Mouse (Mus musculus) forebrain, embryonic 14.5 days (tissue): ENCODE results near the gene Odc1. TPM values are rescaled to one million over a fixed set of nuclear protein-coding genes. Genes with fewer than 3 reads are reported as not detected.

Experiments used
- ATAC-seq: fragments of 200-750 bp; cut with Nextera tagmentation; 2 replicates; pipeline ENCODE4 v1.8.0; 2017; ENCODE audit warnings: mild to moderate bottlenecking, moderate library complexity
- DNase-seq: peaks from one replicate; pipeline ENCODE4 v3.0.0-alpha.2; 2015; ENCODE audit warnings: low spot score
- H3K27ac ChIP-seq: fragments of 300-500 bp; sonication (generic); 2 replicates; pipeline ENCODE4 v1.5.1; 2014; ENCODE audit warnings: low read depth, mild to moderate bottlenecking, control low read depth, low read length, moderate library complexity
- H3K27me3 ChIP-seq: fragments of 300-500 bp; sonication (generic); replicated peaks from 2 replicates; pipeline ENCODE4 v1.6.1; 2014; ENCODE audit warnings: low read length, control low read depth, mixed read lengths; ENCODE audit not compliant: control insufficient read depth, insufficient read depth
- H3K36me3 ChIP-seq: fragments of 300-500 bp; sonication (generic); 2 replicates; pipeline ENCODE4 v1.6.1; 2014; ENCODE audit warnings: low read length, control low read depth; ENCODE audit not compliant: control insufficient read depth, insufficient read depth
- H3K4me1 ChIP-seq: fragments of 300-500 bp; sonication (generic); 2 replicates; pipeline ENCODE4 v1.6.1; 2014; ENCODE audit warnings: antibody characterized with exemption, low read length, control low read depth; ENCODE audit not compliant: control insufficient read depth, insufficient read depth
- H3K4me2 ChIP-seq: fragments of 300-500 bp; sonication (generic); 2 replicates; pipeline ENCODE4 v1.6.1; 2014; ENCODE audit warnings: mild to moderate bottlenecking, control low read depth, low read length
- H3K4me3 ChIP-seq: fragments of 300-500 bp; sonication (generic); 2 replicates; pipeline ENCODE4 v1.5.1; 2014; ENCODE audit warnings: low read depth, low read length, control low read depth
- H3K9ac ChIP-seq: fragments of 300-500 bp; sonication (generic); 2 replicates; pipeline ENCODE4 v1.6.1; 2014; ENCODE audit warnings: mild to moderate bottlenecking, low read length, control low read depth, moderate library complexity
- H3K9me3 ChIP-seq: fragments of 300-500 bp; sonication (generic); replicated peaks from 2 replicates; pipeline ENCODE4 v1.6.1; 2016; ENCODE audit warnings: low read length, control low read depth, mixed read lengths; ENCODE audit not compliant: control insufficient read depth
- WGBS: fragments of 180-500 bp; shearing (Covaris S2); extraction: QIAGEN DNeasy Blood & Tissue Kit; methylation state at CpG from one replicate; pipeline ENCODE4 v1.1.7; 2014; 5-methylcytosine and 5-hydroxymethylcytosine counted together
- polyA plus RNA-seq: library from polyadenylated mRNA; unstranded; fragments of >200 nt; fragmentation: Nextera tagmentation; extraction: Ambion mirVana; gene quantifications from 2 replicates; pipeline ENCODE4 v1.2.1, GENCODE M21; 2014

Gene Odc1
- polyA plus RNA-seq, 1 experiment from 2014 or later, result 288 TPM

DNA sequence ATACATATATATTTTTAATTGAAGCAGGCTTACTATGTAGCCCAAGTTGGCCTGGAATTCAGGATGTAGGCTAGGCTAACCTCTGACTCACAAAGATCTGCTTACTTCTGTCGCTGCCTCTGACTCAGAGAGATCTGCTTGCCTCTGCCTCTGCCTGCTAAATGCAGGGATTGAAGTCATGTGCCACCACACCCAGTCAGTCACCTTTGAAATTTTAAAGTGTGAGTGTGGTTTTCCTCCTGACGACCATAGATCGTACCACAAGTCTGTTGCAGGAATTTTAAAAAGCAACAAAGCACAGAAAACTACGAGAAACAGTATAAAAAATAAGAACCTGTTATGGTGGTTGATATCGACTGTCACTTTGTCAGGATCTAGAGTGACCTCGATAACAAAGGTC lies 33.6 kb upstream of the Odc1 start:
- DNase-seq, result no peak
- Histone ChIP-seq H3K9me3 (no peaks in the 10 kb centered on the region), H3K9ac (no peak overlapping the region), H3K4me1 (no peaks in the 10 kb centered on the region), H3K4me3 (no peak overlapping the region), H3K27me3 (no peaks in the 10 kb centered on the region), H3K36me3 (no peaks in the 10 kb centered on the region), H3K4me2 (no peak overlapping the region), H3K27ac (no peak overlapping the region)
- 91% methylated on average over 6 of the region's 6 CpGs for WGBS
- ATAC-seq, result no peak

GRCm38 (mm10) chr12:17529180-17529579 lies 15.4 kb upstream of the Odc1 start:
- ATAC-seq (no peak), DNase-seq (no peak)
- Histone ChIP-seq H3K9ac (no peak overlapping the region), H3K9me3 (no peaks in the 10 kb centered on the region), H3K4me1 (no peaks in the 10 kb centered on the region), H3K27me3 (no peaks in the 10 kb centered on the region), H3K4me3 (no peak overlapping the region), H3K4me2 (no peak overlapping the region), H3K27ac (no peak overlapping the region), H3K36me3 (no peaks in the 10 kb centered on the region)
- 88% methylated on average over 3 of the region's 3 CpGs for WGBS

DNA sequence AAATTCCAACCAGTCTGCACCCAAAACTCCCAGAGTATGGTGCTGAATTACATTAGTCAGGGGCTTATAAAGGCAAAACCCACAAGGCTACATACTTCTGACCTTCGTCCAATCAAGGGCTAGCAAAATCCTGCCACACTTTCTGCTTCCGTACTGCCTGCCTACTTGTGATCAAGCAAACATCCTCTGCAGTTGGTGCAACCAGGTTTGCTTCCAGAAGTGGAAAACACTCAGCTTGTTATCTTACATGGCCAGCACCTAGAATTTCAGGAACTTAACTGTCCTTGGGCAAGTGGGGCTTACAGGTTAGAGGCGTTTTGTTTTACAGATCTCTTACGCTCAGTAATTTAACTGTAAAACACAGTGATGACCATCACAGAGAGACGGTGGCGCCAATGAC lies 14.9 kb upstream of the Odc1 start:
- Histone ChIP-seq H3K27me3 (no peaks in the 10 kb centered on the region), H3K9ac (no peak overlapping the region), H3K4me2 (no peak overlapping the region), H3K4me1 (no peaks in the 10 kb centered on the region), H3K27ac (no peak overlapping the region), H3K9me3 (no peaks in the 10 kb centered on the region), H3K4me3 (no peak overlapping the region), H3K36me3 (no peaks in the 10 kb centered on the region)
- 84% methylated on average over 6 of the region's 6 CpGs for WGBS
- ATAC-seq (no peak), DNase-seq (no peak)

DNA sequence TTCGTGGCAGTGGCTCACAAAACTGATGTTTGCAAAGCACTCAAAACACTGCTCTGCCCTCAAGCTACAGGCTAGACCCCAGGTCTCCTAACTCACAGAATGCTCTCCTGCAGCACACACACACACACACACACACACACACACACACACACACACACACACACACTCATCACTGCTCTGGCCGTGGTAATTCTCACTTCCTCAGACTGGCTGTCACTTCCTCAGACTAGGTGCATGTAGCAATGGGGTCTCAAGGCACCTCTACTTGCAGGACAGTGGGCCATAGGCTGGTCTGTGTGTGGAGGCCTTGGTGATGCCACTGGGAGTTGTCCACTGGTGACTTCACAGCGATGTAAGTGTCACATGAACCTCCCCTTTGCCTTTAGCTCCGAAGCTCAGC lies 13.8 kb upstream of the Odc1 start:
- Histone ChIP-seq H3K27me3 (no peaks in the 10 kb centered on the region), H3K27ac (no peak overlapping the region), H3K9ac (no peak overlapping the region), H3K4me2 (no peak overlapping the region), H3K9me3 (no peaks in the 10 kb centered on the region), H3K4me1 (no peaks in the 10 kb centered on the region), H3K4me3 (no peak overlapping the region), H3K36me3 (no peaks in the 10 kb centered on the region)
- ATAC-seq (no peak), DNase-seq (no peak)
- WGBS, result 82% methylated on average over 4 of the region's 4 CpGs

DNA sequence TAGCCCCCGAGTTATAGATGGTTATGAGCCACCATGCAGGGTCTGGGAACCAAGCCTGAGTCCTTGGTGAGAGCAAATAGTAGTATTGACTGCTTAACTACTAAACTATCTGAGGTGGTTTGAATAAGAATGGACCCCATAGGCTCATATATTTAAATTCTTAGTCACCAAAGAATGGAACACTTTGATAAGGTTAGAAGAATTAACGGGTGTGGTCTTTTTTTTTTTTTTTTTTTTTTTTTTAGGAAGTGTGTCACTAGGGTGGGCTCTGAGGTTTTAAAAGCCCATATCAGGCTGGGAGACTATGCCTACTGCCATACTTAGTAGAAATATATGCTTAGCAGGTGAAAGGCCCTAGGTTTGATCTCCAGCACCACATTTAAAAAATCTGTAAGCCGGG lies 8.4 kb upstream of the Odc1 start:
- H3K36me3 ChIP-seq, result no peaks in the 10 kb centered on the region
- no peak overlapping the region for H3K4me3 ChIP-seq
- H3K9ac ChIP-seq, result no peak overlapping the region
- DNase-seq (no peak), ATAC-seq (no peak)
- no peaks in the 10 kb centered on the region for H3K27me3 ChIP-seq
- H3K9me3 ChIP-seq, result no peaks in the 10 kb centered on the region
- H3K27ac ChIP-seq, result no peak overlapping the region
- no peaks in the 10 kb centered on the region for H3K4me1 ChIP-seq
- WGBS, result 91% methylated on average over 3 of the region's 3 CpGs
- H3K4me2 ChIP-seq, result no peak overlapping the region

- Histone ChIP-seq H3K4me1 (no peaks in the 10 kb centered on the region), H3K9ac (no peak overlapping the region), H3K27me3 (no peaks in the 10 kb centered on the region), H3K27ac (no peak overlapping the region), H3K36me3 (no peaks in the 10 kb centered on the region), H3K4me2 (no peak overlapping the region), H3K4me3 (no peak overlapping the region), H3K9me3 (no peaks in the 10 kb centered on the region)
- 77% methylated on average over 3 of the region's 3 CpGs for WGBS
- no peak for DNase-seq
- no peak for ATAC-seq
Observed at GRCm38 (mm10) chr12:17537147-17537546, 7.4 kb upstream of the Odc1 start.

GRCm38 (mm10) chr12:17538087-17538486 lies 6.5 kb upstream of the Odc1 start:
- Histone ChIP-seq H3K9ac (no peak overlapping the region), H3K27ac (no peak overlapping the region), H3K9me3 (no peaks in the 10 kb centered on the region), H3K4me2 (no peak overlapping the region), H3K36me3 (no peaks in the 10 kb centered on the region), H3K4me3 (no peak overlapping the region), H3K27me3 (no peaks in the 10 kb centered on the region), H3K4me1 (no peaks in the 10 kb centered on the region)
- DNase-seq (no peak), ATAC-seq (no peak)
- 89% methylated on average over 3 of the region's 3 CpGs for WGBS

- WGBS, result 64% methylated on average over 6 of the region's 6 CpGs
- Histone ChIP-seq H3K4me2 (no peak overlapping the region), H3K4me1 (peaks cover 2% of the 10 kb centered on the region; the same call in 1 of the 2 replicates), H3K9me3 (no peaks in the 10 kb centered on the region), H3K27me3 (no peaks in the 10 kb centered on the region), H3K27ac (no peak overlapping the region), H3K9ac (no peak overlapping the region), H3K4me3 (no peak overlapping the region), H3K36me3 (no peaks in the 10 kb centered on the region)
- DNase-seq, result no peak
- ATAC-seq, result no peak
Observed at GRCm38 (mm10) chr12:17539041-17539440, 5.6 kb upstream of the Odc1 start.

- DNase-seq (no peak), ATAC-seq (no peak)
- Histone ChIP-seq H3K4me1 (peaks cover 3% of the 10 kb centered on the region; the same call in 1 of the 2 replicates), H3K27ac (no peak overlapping the region), H3K4me3 (no peak overlapping the region), H3K36me3 (no peaks in the 10 kb centered on the region), H3K4me2 (no peak overlapping the region), H3K9ac (no peak overlapping the region), H3K27me3 (no peaks in the 10 kb centered on the region), H3K9me3 (no peaks in the 10 kb centered on the region)
- WGBS, result 82% methylated on average over 6 of the region's 6 CpGs
Observed at GRCm38 (mm10) chr12:17540040-17540552, 4.5 kb upstream of the Odc1 start.
